ENCODE assay signal across 14 mouse cellular contexts in the genomic region with DNA sequence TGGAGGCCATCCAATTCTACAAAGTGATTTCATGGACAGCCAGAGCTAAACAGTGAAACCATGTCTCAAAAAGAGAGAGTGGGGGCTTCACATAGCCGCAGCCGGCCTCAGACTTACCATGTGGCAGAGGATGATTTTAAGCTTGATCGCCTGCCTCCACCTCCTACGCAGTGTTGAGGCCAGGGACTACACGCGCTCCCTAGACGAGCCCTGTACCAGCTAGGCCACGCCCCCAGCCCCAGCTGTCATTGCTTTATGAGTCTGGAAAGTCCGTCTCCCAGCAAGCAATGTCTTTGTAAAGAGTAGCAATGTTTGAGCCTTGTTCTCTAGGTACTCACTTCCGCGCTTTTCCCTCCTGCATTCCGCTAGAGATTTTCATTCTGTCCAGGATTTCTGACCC. TPM values are rescaled to one million over a fixed set of nuclear protein-coding genes. Genes with fewer than 3 reads are reported as not detected.
DNase-seq lines count a peak whose midpoint lies in the region; ATAC-seq lines count a peak whose summit lies in the region.
"Had no signal": no experiment of that assay in that cellular context is flagged by ENCODE, and none has a peak within 500 bp of the region (broad histone marks: within the 10 kb centered on the region; RNA-seq: fewer than 3 reads in every experiment).

No protein-coding gene starts in this region.

- H3K4me3 ChIP-seq in hindbrain, embryonic 10.5 days = no peak overlapping the region
- H3K4me3 ChIP-seq in hindbrain, embryonic 16.5 days (ENCODE audit: low read length) = no peak overlapping the region

- H3K36me3 ChIP-seq in hindbrain, embryonic 10.5 days = no peaks in the 10 kb centered on the region
- no peaks in the 10 kb centered on the region for H3K36me3 ChIP-seq in hindbrain, embryonic 16.5 days (ENCODE audit: control insufficient read depth, insufficient read depth, low read length)

- ATAC-seq in hindbrain, embryonic 16.5 days = no peak
- ATAC-seq: hindbrain, postnatal 0 days had no signal

- WGBS in hindbrain, embryonic 10.5 days = 60% methylated on average over 12 of the region's 12 CpGs
- 41% methylated on average over 12 of the region's 12 CpGs for WGBS in hindbrain, embryonic 16.5 days

- peaks cover 4% of the 10 kb centered on the region; the same call in 1 of the 2 replicates for H3K4me1 ChIP-seq in hindbrain, embryonic 10.5 days (replicated peaks)
- H3K4me1 ChIP-seq in hindbrain, embryonic 16.5 days (ENCODE audit: control insufficient read depth, insufficient read depth, low read depth, low read length) = no peaks in the 10 kb centered on the region

- H3K27me3 ChIP-seq in hindbrain, embryonic 10.5 days (ENCODE audit: insufficient read depth, poor library complexity, severe bottlenecking) = no peaks in the 10 kb centered on the region
- peaks cover 3% of the 10 kb centered on the region for H3K27me3 ChIP-seq in hindbrain, embryonic 16.5 days (replicated peaks; ENCODE audit: control insufficient read depth, insufficient read depth, low read length)

- H3K9ac ChIP-seq in hindbrain, embryonic 16.5 days (ENCODE audit: low read depth, low read length) = no peak overlapping the region
- H3K9ac ChIP-seq: liver, embryonic 14.5 days had no signal

- intact Hi-C loops in left cerebral cortex, postnatal 36 days (cut with DNase I) = loop anchor here (10.0 kb wide), 1 partner anchor 162 kb away; no protein-coding TSS in a partner anchor

- no peak overlapping the region for H3K27ac ChIP-seq in hindbrain, embryonic 10.5 days
- no peak overlapping the region for H3K27ac ChIP-seq in hindbrain, embryonic 16.5 days (ENCODE audit: low read depth, low read length)
- H3K27ac ChIP-seq: hindbrain, postnatal 0 days; liver, embryonic 14.5 days had no signal

- no peak overlapping the region for H3K4me2 ChIP-seq in hindbrain, embryonic 16.5 days (ENCODE audit: low read length)

- peak; percentile 34 for DNase-seq in hindbrain, embryonic 10.5 days (ENCODE audit: low spot score)
- DNase-seq in ovary, postnatal 36 days (ENCODE audit: low spot score) = peak; percentile 13
- DNase-seq in ovary, postnatal 14 days (ENCODE audit: low spot score) = no peak
- peak; percentile 53 for DNase-seq in kidney, postnatal 14 days
- DNase-seq in testis, postnatal 14 days (ENCODE audit: low spot score) = peak; percentile 73
- DNase-seq in left cerebral cortex, postnatal 36 days (ENCODE audit: low spot score in 2 of 2) = no peak
- no peak for DNase-seq in right cerebral cortex, postnatal 4 days
- DNase-seq: adrenal gland, postnatal 10 days; cerebellum, adult 18-20 months; layer of hippocampus, adult 9-11 months; thymus, postnatal 14 days had no signal

- peaks cover 10% of the 10 kb centered on the region; the same call in 1 of the 2 replicates for H3K9me3 ChIP-seq in hindbrain, embryonic 10.5 days
- peaks cover 5% of the 10 kb centered on the region for H3K9me3 ChIP-seq in hindbrain, embryonic 16.5 days (ENCODE audit: control insufficient read depth, low read length)

RNA-seq across cellular contexts. Expression of a gene that starts 46.2 kb away (rescaled TPM):
- polyA plus RNA-seq in hindbrain, embryonic 10.5 days (2016; fragmentation: Nextera tagmentation; extraction: Ambion mirVana) = 14.5 and 16.9 TPM in 2 replicates
- polyA plus RNA-seq in hindbrain, embryonic 16.5 days (2015; fragmentation: Nextera tagmentation; extraction: Ambion mirVana) = 20.0 and 23.1 TPM in 2 replicates
- total RNA-seq in left cerebral cortex, postnatal 36 days (2021) = 10 to 100 TPM; 17.8 to 20.6 TPM

Comparison
In these comparisons a context has a peak if more than half of its experiments do, and no peak if none do; other contexts are left out.
1. DNase-seq: peak in hindbrain, embryonic 10.5 days (single experiment), ovary, postnatal 36 days (single experiment), kidney, postnatal 14 days (single experiment) and testis, postnatal 14 days (single experiment); none in ovary, postnatal 14 days (single experiment), left cerebral cortex, postnatal 36 days (0 of 2) and right cerebral cortex, postnatal 4 days (single experiment).